Mouse (Mus musculus) heart, embryonic 12.5 days (tissue): ENCODE results near the gene Neurod2. TPM values are rescaled to one million over a fixed set of nuclear protein-coding genes. Genes with fewer than 3 reads are reported as not detected.

Source experiments
- ATAC-seq: fragments of 200-750 bp; cut with Nextera tagmentation; 2 replicates; pipeline ENCODE4 v1.8.0; 2017; ENCODE audit warnings: moderate TSS enrichment, moderate library complexity; ENCODE audit not compliant: insufficient number of reproducible peaks, low FRiP score
- H3K27ac ChIP-seq: fragments of 300-500 bp; sonication (generic); 2 replicates; pipeline ENCODE4 v1.5.1; 2016; ENCODE audit warnings: mild to moderate bottlenecking, moderate library complexity; ENCODE audit not compliant: poor library complexity, severe bottlenecking
- H3K27me3 ChIP-seq: fragments of 300-500 bp; sonication (generic); replicated peaks from 2 replicates; pipeline ENCODE4 v1.6.1; 2016; ENCODE audit warnings: mild to moderate bottlenecking, moderate library complexity
- H3K36me3 ChIP-seq: fragments of 300-500 bp; sonication (generic); 2 replicates; pipeline ENCODE4 v1.6.1; 2016; ENCODE audit warnings: mild to moderate bottlenecking, moderate library complexity
- H3K4me1 ChIP-seq: fragments of 300-500 bp; sonication (generic); replicated peaks from 2 replicates; pipeline ENCODE4 v1.6.1; 2016; ENCODE audit warnings: mild to moderate bottlenecking
- H3K4me2 ChIP-seq: fragments of 300-500 bp; sonication (generic); 2 replicates; pipeline ENCODE4 v1.6.1; 2016; ENCODE audit warnings: mild to moderate bottlenecking, moderate library complexity
- H3K4me3 ChIP-seq: fragments of 300-500 bp; sonication (generic); 2 replicates; pipeline ENCODE4 v1.5.1; 2016; ENCODE audit warnings: mild to moderate bottlenecking
- H3K9ac ChIP-seq: fragments of 300-500 bp; sonication (generic); 2 replicates; pipeline ENCODE4 v1.6.1; 2016; ENCODE audit warnings: mild to moderate bottlenecking, moderate library complexity
- H3K9me3 ChIP-seq: fragments of 300-500 bp; sonication (generic); replicated peaks from 2 replicates; pipeline ENCODE4 v1.6.1; 2016; ENCODE audit warnings: mild to moderate bottlenecking, moderate library complexity
- WGBS: fragments of 180-500 bp; shearing (Covaris S2); methylation state at CpG from one replicate; pipeline ENCODE4 v1.1.7; 2016; 5-methylcytosine and 5-hydroxymethylcytosine counted together
- polyA plus RNA-seq: library from polyadenylated mRNA; unstranded; fragments of >200 nt; fragmentation: Nextera tagmentation; extraction: Ambion mirVana; gene quantifications from 2 replicates; pipeline ENCODE4 v1.2.1, GENCODE M21; 2016

Neurod2 gene
- polyA plus RNA-seq, 1 experiment from 2014 or later = not detected

DNA sequence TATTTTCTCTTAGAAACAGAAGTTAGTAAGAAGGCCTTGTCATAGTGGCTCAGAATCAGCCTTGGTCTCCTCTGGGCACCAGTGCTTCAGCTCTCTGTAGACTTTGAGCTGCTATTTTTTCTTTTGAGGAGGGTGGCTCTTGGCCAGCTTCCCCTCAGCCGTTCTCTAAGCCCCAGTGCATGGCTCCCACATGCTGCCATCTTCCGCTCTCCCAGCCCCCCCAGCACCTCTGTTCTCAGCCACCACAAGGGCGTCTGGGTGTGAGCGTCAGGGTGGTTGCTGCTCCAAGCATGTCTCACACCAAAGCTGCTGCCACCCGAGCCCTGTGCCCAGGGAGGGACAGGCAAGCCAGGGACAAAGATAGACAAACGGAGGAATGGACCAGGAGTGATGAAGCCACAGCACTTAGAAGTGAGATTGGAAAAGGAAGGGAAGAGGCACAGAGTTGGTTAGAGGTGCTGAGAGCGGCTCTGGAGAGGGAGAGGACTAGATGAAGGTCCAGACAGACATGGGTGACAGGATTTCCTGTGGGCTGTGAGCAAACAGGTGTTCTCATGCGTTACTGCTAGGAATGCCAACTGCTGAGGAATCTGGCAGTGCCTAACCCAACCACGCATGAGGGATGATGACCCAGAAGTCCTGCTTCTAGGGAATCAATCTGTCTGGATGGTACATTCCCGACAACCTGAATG lies 37.9 kb upstream of the Neurod2 start:
- no peaks in the 10 kb centered on the region for H3K27me3 ChIP-seq
- H3K4me1 ChIP-seq = peaks cover 73% of the 10 kb centered on the region
- no peak overlapping the region for H3K4me3 ChIP-seq
- H3K27ac ChIP-seq = peak overlapping the region; percentile 75
- ATAC-seq = no peak
- H3K9ac ChIP-seq = no peak overlapping the region
- no peak overlapping the region for H3K4me2 ChIP-seq
- no peaks in the 10 kb centered on the region; the same call in 1 of the 2 replicates for H3K36me3 ChIP-seq
- 58% methylated on average over 10 of the region's 10 CpGs for WGBS
- no peaks in the 10 kb centered on the region for H3K9me3 ChIP-seq

DNA sequence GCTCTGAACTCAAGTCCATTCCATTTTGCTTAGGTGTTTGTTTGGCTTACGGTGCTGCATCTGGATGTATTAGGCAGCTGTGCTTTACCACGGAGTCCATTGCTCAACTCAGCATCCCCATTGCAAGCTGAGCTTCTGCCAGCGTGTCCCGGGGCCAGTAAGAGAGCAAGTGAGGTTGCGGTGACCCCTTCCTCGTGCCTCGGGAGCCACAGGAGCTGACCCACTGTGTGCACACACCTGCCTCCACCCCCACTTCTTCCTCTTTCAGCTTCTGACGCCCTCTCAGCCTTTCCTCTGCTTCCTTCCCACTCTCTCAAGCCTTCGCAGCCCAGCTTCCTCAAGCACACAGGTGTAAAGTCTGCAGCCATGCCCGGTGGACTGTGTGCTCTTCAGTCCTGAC lies 36.8 kb upstream of the Neurod2 start:
- Histone ChIP-seq H3K27me3 (no peaks in the 10 kb centered on the region), H3K4me3 (no peak overlapping the region), H3K27ac (peak overlapping the region; percentile 18; the same call in 1 of the 2 replicates), H3K36me3 (no peaks in the 10 kb centered on the region; the same call in 1 of the 2 replicates), H3K4me1 (peaks cover 72% of the 10 kb centered on the region), H3K9me3 (no peaks in the 10 kb centered on the region), H3K9ac (no peak overlapping the region), H3K4me2 (no peak overlapping the region)
- 68% methylated on average over 10 of the region's 10 CpGs for WGBS
- ATAC-seq = no peak

DNA sequence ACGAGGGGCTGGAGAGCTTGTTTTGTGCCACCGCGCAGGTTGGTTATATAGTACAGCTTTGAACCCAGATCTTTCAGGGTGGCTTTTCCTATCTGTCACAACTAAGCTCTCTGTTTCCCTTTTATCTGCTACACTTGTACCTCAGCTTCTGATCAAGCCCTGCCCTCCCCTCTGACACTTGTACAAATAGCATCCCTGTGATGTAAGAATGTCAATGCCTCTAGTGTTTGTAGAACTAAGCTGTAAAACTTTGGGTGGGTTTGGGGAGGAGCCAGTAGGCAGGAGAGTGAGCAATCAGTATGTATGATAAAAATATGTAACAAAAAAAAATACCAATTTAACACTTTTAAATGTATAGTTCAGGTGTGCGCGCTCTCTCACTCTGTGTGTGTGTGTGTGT lies 35.0 kb upstream of the Neurod2 start:
- Histone ChIP-seq H3K9ac (no peak overlapping the region), H3K36me3 (no peaks in the 10 kb centered on the region; the same call in 1 of the 2 replicates), H3K4me1 (peaks cover 74% of the 10 kb centered on the region), H3K27ac (no peak overlapping the region), H3K27me3 (no peaks in the 10 kb centered on the region), H3K4me3 (no peak overlapping the region), H3K4me2 (no peak overlapping the region), H3K9me3 (no peaks in the 10 kb centered on the region)
- no peak for ATAC-seq
- 97% methylated on average over 5 of the region's 5 CpGs for WGBS

DNA sequence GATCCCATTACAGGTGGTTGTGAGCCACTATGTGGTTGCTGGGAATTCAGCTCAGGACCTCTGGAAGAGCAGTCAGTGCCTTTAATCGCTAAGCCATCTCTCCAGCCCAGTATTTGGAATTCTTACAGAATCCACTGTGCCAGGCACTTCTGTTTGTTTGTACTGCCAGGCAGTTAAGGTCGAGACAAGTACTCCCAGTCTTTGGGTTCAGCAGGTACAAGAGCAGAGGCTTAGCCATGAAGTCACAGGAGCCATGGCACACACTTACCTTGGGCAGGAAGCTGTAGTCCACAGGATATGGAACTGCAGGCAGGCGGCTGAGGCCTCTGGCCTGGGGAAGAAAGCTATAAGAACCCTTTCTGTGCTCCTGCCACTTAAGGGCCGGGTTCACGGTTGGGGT lies 34.4 kb upstream of the Neurod2 start:
- H3K9ac ChIP-seq = no peak overlapping the region
- WGBS = 79% methylated on average over 5 of the region's 5 CpGs
- H3K4me3 ChIP-seq = no peak overlapping the region
- H3K27ac ChIP-seq = no peak overlapping the region
- H3K27me3 ChIP-seq = no peaks in the 10 kb centered on the region
- no peak for ATAC-seq
- no peak overlapping the region for H3K4me2 ChIP-seq
- peaks cover 74% of the 10 kb centered on the region for H3K4me1 ChIP-seq
- no peaks in the 10 kb centered on the region for H3K9me3 ChIP-seq
- no peaks in the 10 kb centered on the region; the same call in 1 of the 2 replicates for H3K36me3 ChIP-seq

DNA sequence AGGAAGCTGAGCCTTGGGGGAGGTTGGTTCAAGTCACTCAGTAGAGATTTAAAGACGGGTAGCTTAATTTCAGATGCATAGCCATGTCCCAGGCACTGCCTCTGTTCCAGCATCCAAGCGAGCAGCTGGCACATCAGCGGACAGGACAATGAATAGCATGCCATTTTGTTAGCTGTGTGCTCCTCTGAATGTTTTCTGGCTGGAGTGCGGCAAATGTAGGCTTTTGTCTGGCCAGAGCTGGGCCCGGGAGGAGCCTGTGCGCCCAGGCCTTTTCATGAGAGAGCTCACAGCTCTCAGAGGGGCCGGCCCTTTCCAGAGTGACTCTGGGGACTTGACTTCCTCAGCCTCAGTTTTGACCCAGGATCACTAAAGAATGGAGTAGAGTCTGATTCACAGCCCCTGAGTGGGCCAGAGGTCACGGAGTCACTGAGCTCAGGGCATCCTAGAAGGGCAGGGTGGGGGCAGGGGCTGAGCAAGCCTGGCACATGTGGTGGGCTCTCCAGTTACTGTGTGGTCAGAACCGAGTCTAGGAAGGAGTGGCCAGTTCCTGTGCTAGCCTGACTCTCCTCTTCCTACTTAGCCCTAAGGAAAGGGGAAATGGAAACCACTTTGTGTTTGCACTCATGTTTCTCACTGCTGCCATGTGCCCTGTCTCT lies 31.5 kb upstream of the Neurod2 start:
- Histone ChIP-seq H3K9ac (peak overlapping the region; percentile 29), H3K27me3 (no peaks in the 10 kb centered on the region), H3K36me3 (no peaks in the 10 kb centered on the region; the same call in 1 of the 2 replicates), H3K4me2 (no peak overlapping the region), H3K9me3 (no peaks in the 10 kb centered on the region), H3K27ac (no peak overlapping the region), H3K4me3 (no peak overlapping the region), H3K4me1 (peaks cover 68% of the 10 kb centered on the region)
- WGBS = 72% methylated on average over 9 of the region's 9 CpGs
- no peak for ATAC-seq

DNA sequence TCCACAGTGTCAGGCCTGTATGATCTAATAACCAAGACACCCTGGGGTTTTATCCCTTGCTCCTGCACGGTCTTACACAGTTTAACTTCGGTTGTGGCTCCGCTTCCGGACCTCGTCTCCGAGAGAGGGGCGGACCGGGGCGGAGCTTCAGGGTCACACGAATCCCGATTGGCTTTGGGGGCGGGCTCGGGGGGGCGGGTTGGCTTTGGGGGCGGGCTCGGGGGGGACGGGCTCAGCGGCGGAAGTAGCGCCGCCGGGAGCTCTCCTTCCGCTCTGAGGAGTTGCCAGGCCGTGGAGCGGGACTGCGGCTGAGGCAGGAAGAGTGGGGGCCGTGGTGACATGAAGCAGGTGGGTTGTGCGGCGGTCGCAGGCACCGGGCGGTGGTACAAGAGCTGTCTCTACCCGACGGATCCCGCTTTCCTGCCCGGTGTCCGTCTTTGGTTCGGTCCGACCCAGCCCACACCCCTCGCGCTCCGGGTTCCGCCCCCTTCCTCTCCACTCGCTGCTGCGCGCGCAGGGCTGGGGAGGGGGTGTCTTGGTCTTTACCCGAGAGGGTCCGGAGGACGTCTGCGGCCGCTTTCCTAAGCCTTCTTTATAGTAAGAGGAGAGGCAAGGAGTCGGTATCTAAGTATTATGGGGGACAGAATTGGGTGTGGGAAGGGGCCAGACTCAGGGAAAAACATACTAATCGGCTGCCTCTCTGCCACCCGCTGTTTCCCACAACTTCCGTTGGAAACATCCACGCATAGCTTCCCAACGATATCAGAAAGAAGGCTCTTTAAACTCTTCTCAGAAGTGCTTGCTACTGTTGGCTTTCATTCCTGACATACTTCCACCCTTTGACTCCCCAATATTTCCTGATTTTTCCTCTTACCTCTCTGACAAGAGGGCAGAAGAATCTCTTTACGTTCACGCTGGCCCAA lies 29.0 kb upstream of the Neurod2 start, which contains the start of gene Stard3:
Gene Stard3, plus strand, starts transcription at position 208 of the 923 bp plus-strand sequence.
- peak within 1 kb of the TSS; percentile 85 for H3K4me2 ChIP-seq
- peak within 1 kb of the TSS; percentile 83 for H3K9ac ChIP-seq
- H3K36me3 ChIP-seq = no peaks in the 10 kb centered on the region; the same call in 1 of the 2 replicates
- WGBS = under 1% methylated on average over 60 of the region's 60 CpGs
- H3K4me1 ChIP-seq = peaks cover 66% of the 10 kb centered on the region
- H3K27ac ChIP-seq = peak within 1 kb of the TSS; percentile 94
- peak; percentile 88 for ATAC-seq
- H3K4me3 ChIP-seq = peak within 1 kb of the TSS; percentile 86
- peaks cover 18% of the 10 kb centered on the region for H3K27me3 ChIP-seq
- H3K9me3 ChIP-seq = no peaks in the 10 kb centered on the region

DNA sequence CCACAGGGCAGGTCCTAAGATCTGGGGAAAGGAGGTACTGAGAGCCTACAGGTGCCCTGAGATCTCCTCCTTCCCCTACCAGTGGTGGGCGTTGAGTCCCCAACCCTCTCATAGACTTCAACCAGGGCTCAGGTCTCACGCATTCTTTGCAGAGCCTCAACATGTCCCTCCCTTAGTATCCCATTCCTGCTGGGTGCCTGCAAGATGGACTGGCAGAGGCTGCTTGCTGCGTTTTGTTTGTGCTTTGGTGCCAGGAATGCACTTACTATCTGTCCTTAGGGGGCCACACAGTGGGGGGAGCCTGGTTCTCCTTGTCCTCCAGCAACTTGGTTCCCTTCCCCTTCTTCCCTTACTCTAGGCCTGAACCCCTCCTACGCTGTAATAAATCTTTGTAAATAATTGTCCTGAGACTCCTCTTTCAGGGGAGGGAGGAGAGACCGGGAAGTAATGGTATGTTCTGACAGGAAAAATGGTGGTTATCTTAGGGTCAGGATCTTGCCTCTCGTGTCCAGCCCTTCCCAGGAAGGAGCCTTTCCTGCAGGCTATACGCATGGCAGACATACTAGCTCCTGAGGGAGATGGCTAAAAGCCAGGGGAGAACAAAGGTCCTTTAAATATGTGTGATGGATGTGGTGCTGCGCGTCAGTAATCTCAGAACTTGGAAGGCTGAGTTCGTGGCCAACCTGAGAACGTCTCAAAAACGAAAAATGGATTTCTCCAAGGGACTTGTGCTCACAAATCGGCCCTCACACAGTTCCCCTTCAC lies 28.1 kb upstream of the Neurod2 start:
- H3K9me3 ChIP-seq = no peaks in the 10 kb centered on the region
- peak overlapping the region; percentile 94 for H3K27ac ChIP-seq
- ATAC-seq = 0 out of 2 replicates have a peak, but pooled peaks have one; percentile 7
- H3K4me2 ChIP-seq = peak overlapping the region; percentile 85
- 12% methylated on average over 13 of the region's 13 CpGs for WGBS
- H3K4me3 ChIP-seq = peak overlapping the region; percentile 86
- H3K27me3 ChIP-seq = peaks cover 26% of the 10 kb centered on the region
- peak overlapping the region; percentile 83 for H3K9ac ChIP-seq
- H3K4me1 ChIP-seq = peaks cover 60% of the 10 kb centered on the region
- H3K36me3 ChIP-seq = no peaks in the 10 kb centered on the region; the same call in 1 of the 2 replicates

DNA sequence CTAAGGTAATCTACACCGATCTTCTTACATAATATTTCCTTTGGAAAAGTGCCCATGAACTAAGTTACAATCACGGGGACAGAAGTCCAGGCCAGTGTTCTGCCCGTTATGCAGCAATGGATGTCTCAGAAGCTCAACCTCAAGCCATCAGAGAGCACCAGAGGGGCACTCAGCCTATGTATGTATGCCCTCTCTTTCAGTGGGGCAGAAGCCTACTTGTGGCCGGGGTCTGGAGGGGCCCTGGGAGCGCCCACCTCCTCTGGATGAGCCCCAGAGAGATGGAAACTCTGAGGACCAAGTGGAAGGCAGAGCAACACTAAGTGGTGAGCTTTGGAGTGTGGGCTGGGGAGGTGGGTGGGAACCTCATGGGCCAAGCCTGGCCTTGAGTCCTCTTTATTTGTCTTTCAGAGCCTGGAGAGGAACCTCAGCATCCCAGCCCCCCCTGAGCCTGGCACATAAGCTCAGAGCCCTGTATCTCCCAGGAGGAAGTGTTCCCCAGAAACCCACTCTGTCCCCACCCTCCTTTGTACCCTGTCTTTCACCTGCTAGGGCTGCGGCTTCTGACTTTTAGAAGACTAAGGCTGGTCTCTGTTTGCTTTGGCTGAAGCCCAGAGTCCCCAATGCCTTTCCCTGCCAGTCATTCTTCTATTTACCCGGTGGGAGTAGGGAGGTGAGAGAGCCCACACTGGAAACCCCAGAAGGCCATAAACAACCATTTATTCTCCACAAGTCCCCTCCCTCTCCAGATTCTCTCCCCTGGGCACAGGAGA lies 27.4 kb upstream of the Neurod2 start:
- H3K36me3 ChIP-seq = no peaks in the 10 kb centered on the region
- 67% methylated on average over 7 of the region's 7 CpGs for WGBS
- H3K4me3 ChIP-seq = 0 out of 2 replicates have a peak overlapping the region, but pooled peaks have one; percentile 86
- no peak for ATAC-seq
- H3K4me1 ChIP-seq = peaks cover 56% of the 10 kb centered on the region
- peaks cover 34% of the 10 kb centered on the region for H3K27me3 ChIP-seq
- H3K4me2 ChIP-seq = peak overlapping the region; percentile 85
- H3K27ac ChIP-seq = peak overlapping the region; percentile 94; the same call in 1 of the 2 replicates
- H3K9me3 ChIP-seq = no peaks in the 10 kb centered on the region
- peak overlapping the region; percentile 83; the same call in 1 of the 2 replicates for H3K9ac ChIP-seq

DNA sequence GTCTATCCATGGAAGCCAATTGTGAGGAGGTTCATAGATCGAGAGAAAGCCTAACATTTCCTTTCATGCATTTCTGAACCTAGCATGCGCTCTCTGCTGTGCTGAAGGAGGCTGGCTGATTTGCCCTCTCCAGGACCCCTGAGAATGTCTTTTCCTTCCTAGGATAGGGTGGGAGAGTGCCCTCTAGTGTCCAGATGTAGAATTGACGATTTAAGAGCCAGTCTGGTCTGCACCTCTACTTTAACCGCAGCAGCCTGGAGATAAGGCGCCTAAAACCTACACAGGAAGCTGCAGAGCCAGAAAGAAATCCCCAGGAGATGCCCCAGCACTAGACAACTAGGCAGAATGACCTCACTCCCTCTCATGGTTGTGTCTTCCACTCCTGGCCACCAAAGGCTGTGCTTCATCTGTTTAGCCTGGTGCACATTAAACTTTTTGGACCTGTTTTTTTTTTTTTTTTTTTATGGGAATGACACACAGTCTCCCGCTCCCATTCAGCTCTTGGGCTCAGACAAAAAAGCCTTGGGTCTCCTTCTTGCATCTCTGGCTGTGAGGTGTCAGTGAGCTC lies 26.4 kb upstream of the Neurod2 start:
- H3K9ac ChIP-seq = no peak overlapping the region
- 0 out of 2 replicates have a peak overlapping the region, but pooled peaks have one; percentile 1 for H3K27ac ChIP-seq
- no peaks in the 10 kb centered on the region for H3K36me3 ChIP-seq
- ATAC-seq = no peak
- no peaks in the 10 kb centered on the region for H3K9me3 ChIP-seq
- H3K27me3 ChIP-seq = peaks cover 44% of the 10 kb centered on the region
- no peak overlapping the region for H3K4me2 ChIP-seq
- peaks cover 48% of the 10 kb centered on the region for H3K4me1 ChIP-seq
- WGBS = 6% methylated on average over 6 of the region's 6 CpGs
- H3K4me3 ChIP-seq = no peak overlapping the region
